Mouse (Mus musculus) right cerebral cortex, postnatal 25 days (tissue): ENCODE measurements at regions not wholly inside any gene's neighbourhood (a gene's known extent, or its start where the extent isn't known, plus 50 kb on each side); places are given as distances from the start of the nearest gene placed in this dataset.

Experiments used
- DNase-seq: peaks from one replicate; pipeline ENCODE4 v3.0.0; 2022

DNA sequence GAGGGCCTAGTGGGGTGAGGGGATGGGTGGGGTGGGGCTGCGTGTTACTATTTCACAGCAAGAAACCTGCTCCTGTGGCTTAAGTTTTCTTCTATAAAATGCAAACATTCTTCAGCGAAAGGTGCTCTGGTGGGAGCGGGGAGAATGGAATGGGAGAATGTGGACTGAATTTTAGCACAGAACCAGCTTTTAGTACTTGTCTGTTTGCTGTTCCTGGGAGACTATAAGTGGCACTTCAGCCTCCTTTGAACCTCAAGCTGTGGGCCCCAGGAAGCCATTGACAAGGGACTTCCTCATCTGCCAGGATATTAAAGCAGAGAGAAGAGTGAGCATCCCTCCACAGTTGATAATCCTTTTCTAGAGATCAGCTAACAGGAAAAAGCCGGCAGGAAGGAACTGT, 580.2 kb downstream of the Zfp706 start:
- no peak for DNase-seq

DNA sequence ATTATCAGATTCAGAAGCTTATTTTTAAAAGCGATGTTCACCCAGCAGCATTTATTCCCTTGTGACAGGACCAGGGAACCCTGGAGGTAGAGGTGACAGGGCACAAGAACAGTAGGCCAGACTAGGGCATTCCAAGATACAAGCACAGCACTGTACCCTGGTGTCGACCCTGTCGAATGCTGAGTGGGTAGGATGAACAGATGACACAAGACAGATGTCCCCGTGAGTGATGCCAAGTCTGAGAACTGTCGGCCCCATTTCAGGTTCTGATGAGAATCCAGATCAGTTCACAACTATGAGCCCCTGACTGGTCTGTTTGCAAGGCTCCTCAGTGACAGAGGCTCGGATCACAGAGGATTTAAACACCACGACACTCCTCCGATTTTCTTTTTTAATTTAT, 581.7 kb downstream of the Zfp706 start:
- no peak for DNase-seq

DNA sequence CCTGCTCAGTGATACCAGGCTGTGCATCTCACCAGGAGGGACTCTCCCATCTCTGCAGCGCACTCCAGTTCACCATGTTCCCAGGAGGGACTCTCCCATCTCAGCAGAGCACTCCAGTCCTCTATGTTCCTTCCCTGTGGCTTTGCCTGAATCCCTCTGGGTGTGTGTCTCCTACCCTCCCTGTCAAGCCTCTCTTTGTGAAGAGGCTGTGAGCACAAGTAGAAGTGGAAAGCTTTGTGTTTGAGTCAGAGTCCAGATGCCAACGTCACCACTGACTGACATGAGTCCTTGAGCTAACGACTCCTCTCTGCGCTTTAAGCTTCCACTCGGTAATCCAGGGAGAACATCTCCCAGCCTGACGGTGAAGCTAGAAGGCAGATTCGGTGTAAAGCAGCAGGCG, 583.5 kb downstream of the Zfp706 start:
- no peak for DNase-seq

DNA sequence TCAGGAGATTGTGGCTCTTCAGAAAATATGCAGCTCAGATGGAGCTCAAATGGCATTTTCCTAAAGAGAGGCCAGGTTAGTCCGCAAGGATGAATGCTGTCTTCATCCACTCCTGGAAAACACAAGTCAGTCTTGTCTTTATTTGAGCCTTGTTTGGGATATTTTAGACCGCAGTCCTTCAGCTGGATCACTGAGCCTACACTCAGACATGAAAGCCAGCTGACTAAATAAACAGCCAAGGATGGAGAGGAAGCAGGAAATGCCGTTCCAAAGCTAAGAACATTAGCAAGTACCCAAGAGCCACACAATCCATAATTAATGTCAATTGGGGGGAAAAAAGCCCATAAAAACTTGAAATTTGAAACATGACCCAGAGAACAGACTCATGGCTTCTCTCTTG, 584.8 kb downstream of the Zfp706 start:
- DNase-seq: no peak

DNA sequence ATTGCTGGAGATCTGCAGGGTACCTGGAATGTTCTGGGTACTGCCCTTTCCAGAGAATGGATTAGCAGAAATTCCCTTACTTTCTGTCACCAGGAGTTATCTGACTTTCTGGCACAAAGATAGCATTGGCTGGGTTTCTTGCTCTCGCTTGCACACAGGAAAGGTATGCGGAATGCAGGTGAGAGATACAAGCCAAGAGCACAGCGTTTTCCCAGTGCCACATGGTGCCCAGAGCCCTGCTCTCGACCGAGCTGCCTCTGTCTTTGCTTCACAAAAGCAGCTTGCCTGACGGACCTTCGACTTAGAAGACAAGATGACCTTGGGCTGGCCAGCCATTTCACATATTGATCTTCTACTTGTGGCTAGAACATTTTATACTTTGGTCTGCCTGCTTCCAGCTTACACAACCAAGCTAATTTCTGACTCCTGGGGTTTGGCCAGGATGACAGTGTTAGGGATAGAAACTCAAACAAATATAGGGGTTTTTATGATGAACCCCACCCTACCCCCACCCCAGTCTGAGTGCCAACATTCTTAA, 587.6 kb downstream of the Zfp706 start:
- no peak for DNase-seq

DNA sequence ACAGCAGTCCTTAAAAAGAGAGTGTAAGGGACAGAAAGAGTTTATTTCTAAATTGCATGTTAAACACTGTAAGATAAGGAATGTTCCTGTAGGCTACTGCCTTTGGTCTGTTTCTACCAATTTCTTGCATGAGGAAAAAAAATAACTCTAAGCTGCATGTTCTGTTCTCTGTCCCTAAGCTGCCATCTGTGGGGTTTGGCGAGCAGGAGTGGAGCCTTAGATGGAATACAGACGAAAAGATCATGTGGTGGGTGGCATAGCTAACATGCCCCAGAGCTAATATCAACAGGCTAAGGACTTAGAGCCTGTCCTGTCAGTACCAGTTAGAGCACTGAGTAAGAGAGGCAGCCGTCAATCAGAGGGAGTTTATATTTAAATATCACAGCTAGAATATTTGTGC, 590.1 kb downstream of the Zfp706 start:
- DNase-seq: peak; percentile 30

DNA sequence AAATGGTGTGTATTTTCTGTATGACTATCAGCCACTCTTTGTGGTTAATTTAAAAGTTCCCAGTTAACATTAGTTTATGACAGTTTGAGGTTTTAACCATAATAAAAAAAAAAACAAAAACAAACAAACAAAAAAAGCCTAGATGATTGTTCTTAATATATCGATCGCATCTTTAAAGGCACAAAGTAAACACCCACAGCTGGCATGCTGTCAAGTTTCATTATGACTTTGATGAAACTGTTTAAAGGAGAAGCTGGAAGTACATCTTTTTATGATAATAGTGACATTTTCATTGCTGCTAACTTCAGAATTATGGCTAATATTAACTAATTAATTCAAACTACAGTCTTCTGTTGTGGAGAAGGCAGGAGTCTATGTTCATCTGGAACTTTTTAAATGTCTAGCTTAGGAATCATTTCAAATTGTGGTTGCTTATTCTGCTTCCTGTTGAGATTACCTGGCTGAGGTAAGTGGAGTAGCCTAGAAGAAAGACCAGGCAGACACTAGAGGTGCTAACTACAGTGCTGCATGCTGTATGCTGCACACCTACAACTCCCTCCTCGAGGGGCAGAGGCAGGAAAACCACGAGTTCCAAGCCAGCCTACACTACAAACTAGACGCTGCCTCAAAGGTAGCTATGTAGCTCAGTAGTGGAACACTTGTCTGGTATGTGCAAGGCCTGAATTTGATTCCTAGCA, 591.9 kb downstream of the Zfp706 start:
- no peak for DNase-seq

DNA sequence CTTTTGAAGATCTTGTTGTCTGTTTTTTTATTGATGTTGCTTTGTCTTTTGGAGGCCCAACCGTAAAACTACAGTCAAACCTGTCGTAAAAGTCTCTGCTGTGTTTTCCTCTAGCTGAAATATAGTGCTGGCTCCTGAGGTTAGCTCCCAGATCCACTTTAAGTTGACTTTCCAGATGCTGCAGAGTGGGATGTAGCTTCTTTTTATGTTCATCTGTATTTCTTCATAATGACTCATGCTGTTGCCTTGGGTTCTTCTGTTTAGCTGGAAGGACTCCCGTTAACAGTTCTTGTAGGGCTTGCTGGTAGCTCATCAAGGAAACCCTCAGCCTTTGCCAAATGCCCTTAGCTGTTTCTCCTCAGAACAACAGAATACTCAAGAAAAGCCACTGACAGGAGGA, 595.6 kb downstream of the Zfp706 start:
- no peak for DNase-seq

DNA sequence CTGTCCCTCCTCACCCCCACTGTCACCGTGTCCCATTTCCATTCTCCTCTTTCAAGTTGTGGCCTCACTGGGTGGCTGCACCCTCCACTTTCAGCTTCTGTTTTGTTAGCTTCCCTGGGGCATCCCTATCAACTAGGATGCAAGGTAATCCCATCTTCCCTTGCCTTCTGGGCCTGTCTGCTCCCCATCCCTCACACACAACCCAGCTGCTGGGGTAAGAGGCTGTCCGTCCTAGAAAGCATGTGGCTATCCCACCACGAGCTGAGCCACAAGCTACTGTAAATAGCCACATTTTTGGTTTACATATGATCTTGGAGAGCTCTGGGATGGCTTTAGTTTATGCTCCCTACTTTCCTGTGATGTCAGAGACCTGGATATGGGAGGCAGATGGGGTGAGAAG, 602.1 kb downstream of the Zfp706 start:
- DNase-seq: no peak

DNA sequence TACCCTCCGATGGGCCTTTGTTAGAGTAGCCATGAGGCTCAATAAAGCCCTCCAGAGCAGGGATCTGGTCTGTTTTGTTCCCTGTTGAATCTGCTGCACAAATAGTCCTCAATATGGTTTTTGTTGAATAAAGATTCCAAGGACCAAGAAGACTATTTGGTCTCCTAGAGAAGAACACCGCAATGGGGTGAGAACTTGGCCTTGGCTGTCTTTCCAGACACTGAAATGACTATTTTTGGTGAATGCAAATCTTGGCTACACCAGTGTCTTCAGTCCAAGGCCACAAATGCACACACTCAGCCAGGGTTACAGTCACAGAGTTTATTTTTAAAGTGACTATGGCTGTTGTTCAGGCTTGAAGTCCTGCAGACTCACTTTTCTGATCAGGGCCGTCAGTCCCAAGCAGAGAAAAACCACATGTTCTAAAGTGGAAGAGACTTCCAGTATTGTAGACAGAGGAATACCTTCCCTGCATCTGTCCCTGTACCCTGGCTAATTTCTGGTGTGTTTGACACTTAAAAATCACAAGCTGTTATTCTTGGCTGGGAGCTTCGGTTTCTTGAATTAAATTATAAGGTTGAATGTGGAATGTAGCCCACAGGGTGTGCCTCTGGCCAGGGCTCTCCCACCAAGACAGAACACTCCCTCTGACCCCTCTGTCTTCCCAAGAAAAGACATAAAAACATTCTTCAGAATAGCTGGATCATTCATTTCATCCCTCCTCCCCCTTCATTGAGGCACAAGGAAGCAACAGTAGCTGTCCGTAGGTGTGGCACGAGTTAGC, 604.0 kb downstream of the Zfp706 start:
- DNase-seq: no peak

DNA sequence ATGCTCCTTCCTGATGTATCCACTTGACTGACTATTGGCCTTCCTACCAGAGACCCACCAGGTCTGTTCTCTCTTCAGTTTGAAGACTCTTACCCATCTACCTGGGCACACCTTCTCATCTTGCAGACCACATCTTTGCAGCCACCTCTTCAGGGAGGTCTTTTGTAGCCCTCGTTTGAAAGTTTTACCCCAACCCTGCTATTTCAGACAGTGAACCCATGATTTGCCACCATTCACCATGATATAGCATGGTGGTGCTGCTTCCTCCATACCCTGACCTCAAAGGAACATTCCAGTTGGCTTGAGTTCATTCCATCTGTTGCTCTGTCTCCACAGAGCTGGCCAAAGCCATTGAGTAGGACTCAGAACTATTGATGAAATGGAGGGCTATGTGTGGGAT, 605.5 kb downstream of the Zfp706 start:
- DNase-seq: no peak

DNA sequence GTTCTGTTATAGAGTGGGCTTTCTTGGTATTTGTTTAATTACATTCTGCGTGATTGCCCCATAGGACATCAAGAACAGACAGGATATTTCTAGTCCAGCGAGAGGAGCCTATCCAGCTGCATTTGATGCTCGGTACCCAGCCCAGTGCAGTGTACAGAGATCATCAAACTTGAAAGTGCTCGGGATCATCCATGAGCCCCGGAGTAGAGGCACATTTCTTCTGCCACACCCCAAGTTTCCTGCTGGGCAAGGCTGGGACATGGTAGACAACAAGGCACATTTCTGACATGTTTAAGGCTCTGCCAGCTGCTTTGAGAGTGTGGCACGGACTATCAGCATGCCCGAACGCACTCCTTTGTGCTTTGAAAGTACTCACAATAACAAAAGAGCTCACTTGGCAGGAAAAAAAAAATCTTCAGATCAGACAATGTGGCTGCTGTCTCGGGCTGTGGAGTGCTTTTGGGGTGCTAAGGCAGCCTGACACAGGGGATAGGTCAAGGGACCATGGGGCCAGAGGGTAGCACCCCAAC, 607.2 kb downstream of the Zfp706 start:
- DNase-seq: no peak

DNA sequence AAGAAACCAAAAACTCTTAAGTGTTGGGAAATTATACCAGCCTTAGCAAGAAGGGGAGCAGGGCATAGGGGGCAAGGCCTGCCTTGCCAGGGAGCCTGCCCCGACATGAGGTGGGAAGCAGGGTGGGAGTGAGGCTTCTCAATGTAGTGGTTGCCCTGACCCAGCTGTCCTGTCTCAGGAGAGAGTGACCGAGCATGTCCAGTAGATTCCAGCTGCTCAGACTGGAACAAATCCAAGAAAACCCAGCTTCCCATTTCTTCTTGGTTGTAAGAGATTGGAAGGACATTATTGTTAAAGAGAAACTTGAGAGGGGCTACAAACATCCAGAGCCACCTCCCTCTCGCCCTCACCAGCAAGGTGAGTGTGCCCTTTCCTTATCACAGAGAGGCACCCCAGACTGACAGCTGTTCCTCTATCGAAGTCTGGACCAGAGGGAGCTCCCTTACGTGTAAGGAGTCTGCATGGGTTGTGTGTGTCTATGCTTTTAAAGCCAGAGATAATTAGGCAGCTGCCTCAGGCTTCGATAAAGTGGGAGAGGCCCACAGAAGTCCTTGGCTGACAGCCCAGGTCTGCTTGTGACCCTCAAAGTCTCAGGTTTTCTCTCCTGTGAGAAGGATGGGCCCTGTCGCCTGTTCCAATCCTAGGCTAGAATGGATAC, 608.1 kb downstream of the Zfp706 start:
- no peak for DNase-seq

DNA sequence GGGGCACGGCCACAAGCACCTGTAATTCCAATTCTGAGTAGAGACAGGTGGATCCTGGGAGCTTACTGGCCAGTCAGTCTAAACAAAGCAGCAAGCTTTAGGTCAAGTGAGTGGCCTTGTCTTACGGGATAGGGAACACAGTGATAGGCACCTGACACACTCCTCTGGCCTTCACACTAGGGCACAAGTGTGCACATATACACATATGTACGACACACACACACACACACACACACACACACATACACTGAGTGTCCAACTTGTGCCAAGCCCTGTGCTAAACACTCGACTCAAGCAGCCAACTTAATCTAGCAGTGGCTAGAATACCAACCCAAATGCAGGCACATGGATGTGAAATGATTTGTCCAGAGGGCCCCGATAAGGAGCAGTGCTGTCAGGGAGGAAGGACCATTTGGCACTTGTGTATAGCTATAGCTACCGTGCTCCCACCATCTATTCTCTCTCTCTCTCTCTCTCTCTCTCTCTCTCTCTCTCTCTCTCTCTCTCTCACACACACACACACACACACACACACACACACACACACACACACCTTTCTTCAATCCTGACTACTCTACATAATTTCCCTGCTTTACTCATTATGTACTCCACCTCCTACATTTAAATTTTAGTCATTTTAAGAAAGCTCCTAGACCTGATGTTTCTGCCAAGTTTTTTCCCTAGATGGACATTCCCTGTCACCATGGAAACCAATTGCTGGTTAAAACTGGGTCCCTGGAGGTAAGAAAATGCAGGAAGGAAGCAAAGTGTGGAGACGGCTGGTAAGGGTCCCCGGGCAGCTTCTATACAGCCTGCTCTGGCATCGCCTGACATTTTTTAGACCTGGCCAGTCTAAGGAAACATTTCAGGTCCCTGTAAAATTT, 609.2 kb downstream of the Zfp706 start:
- DNase-seq: no peak

DNA sequence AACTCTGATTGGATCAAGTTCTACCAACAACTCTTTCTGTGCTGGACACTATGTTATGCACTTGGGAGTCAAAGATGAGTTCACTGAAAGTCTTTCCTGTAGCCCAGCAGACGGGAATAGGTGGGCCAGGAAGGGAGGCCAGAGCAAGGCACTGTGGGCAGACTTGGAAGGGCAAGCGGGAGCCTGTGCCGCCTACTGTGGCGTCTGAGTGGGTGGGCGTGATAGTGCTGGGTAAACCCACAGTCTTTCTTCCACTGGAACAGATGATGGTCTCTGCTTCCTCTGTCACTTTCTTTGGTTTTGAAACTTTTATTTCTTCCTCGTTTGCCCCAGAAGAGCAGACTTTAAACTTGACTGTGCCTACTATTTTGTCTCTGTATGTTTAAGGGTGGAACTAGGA, 610.8 kb downstream of the Zfp706 start:
- no peak for DNase-seq

DNA sequence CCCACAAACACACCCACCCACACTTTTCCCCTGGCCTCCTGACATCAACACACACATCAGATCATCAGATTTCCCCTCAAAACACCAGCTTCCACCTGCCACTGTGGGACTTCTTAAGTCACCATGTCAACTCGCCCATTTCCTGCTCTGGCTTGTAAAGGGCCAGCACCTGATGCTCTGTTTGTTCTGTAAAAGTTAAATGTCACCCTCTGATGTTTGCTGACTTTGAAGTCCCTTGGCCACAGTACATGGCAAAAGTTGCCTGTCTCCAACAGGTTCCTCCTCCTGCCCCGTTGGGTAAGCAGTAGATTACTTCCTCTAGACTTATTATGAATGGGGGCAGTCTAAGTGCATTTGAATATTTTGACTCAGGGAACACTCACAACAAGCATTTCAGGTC, 611.3 kb downstream of the Zfp706 start:
- DNase-seq: no peak

DNA sequence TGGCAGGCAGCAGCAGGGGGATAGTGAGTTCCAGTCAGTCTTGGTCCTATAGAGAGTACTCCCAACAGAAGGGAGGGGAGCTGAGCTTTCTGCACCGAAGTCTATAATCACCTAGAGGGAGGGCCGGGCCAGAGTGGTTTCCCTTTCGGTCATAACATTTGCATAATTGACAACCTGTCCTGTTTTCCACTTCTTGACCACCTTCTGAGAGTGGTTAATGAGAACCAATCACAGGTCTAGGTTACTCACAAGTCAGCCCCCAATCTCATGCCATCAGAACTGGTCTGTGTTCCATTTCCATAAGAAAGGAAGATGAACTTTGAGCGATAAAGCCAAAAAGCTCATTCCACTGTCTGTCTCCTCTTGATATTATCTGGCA, 611.9 kb downstream of the Zfp706 start:
- DNase-seq: no peak

DNA sequence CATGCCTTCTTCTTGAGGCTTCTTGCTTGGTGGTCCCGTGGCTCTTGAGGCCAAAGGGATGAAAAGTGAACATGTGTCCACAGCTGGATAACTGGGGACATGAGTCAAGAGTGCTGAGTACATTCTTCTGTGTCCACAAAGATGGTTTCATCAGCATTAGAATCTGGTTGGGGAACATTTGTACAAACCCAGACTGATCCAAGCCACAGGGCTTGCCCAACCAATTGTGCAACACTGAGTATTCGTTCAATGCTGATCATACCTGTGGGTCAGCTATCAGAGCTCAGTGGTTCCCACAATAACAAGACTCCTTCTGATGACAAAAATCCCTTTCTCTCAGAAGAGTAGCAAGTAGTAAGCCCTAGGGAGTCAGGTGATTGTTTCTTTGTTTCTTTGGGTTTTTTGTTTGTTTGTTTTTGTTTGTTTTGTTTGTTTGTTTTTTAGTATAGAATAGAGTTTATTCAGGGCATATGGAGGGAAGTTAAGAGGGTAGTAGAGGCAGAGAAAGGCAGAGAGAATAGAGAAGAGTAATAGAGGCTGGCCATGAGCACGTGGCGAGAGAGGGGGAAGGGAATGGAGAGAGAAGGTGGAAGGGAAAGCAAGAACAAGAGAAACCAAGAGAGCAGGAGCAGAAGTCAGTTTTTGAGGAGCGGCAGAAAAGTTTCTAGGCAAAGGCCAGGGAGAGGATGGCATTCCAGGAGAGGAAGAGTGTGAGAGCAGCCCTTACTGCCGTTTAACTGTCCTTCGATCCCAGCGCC, 612.5 kb downstream of the Zfp706 start:
- no peak for DNase-seq

DNA sequence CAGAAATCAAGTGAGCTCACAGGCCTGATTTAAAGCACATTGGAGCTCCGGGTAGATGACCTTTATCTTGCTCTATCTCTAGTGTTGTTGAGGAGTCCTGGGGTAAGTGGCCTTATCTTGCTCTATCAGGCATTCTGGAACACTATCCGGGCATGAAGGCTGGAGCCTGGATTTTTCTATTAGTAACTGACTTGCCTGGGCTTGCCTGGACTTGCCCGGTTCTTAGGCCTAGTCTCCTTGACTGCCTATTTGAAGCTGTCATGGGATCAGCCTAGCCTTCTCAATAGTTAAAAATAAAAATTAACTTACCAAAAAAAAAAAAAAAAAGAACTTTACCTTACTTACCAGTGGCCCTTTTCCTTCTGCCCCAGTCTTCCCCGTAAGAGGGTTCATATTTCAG, 617.8 kb downstream of the Zfp706 start:
- DNase-seq: no peak

DNA sequence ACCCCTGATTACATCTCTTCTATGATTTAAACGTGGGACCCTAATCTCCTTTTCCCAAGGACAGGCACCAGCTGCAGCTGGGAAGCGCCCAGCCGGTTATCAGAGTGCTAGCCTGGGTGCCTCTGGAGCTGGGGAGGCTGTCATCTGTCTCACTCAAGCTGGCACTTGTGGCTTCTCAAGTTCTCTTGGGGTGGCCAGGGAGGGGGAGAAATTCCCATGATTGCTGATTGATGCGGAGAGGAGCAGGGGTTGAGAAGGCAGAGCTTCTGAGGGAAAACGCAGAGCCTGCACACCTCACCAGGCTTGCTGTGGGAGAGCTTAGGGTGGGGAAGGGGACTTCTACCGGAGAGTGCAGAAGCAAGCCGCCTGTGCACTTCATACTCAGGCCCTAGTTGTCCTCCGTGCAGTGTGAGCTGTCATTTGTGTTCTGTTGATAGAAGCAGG, 626.3 kb downstream of the Zfp706 start:
- no peak for DNase-seq

DNA sequence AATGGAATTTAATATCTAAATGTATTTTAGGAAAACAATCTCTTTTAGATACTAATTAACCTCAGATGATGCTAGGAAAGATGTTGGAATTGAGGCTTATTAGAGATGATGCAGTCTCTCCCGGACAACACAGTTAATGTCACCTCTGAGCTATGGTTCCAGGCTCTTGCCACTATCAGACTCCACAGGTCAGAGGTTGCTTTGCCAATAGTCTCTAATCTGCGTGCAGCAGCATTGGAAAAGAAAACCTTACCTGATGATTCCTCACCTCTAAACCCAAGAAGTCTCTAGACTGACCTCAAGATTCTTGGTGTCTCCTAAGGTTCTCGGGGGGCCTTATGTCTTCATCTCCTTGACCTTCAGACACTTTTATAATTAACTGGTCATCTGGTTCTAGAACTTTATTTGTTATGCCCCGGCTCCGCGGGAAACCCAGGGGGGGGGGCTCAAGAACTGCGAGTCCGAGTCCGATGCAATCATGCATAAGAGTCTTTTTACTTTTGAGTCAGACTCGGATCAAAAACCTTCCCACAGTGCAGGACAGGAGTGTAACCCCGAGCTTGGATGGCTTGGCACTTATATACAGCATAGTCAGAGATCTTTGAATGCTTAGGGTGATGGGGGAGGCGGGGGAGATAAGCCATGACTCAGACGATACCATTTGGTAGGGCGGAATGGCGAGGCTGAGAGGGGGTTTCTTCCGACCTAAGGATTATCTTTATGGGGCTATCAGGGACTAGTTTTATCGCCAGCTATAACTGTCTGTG, 626.9 kb downstream of the Zfp706 start:
- DNase-seq: no peak
